Comparison of ENCODE assay signal across 22 mouse cellular contexts in genomic region chr13:47462148-47462547, GRCm38 (mm10).
"Had no signal": no experiment of that assay in that cellular context is flagged by ENCODE, and none has a peak within 500 bp of the region (broad histone marks: within the 10 kb centered on the region; RNA-seq: fewer than 3 reads in every experiment).

No protein-coding gene starts in this region.

- H3K9me3 ChIP-seq: limb, embryonic 12.5 days; limb, embryonic 15.5 days; midbrain, embryonic 12.5 days; stomach, embryonic 15.5 days had no signal

- H3K4me1 ChIP-seq: limb, embryonic 12.5 days; limb, embryonic 15.5 days; midbrain, embryonic 12.5 days; stomach, embryonic 15.5 days had no signal

- H3K9ac ChIP-seq: limb, embryonic 12.5 days; limb, embryonic 15.5 days; liver, embryonic 14.5 days; liver, postnatal 0 days; lung, embryonic 14.5 days; midbrain, embryonic 12.5 days; stomach, embryonic 15.5 days had no signal

- H3K27me3 ChIP-seq: limb, embryonic 12.5 days; limb, embryonic 15.5 days; midbrain, embryonic 12.5 days; stomach, embryonic 15.5 days had no signal

- H3K4me3 ChIP-seq: layer of hippocampus, adult 2 months; left cerebral cortex, adult 2 months; limb, embryonic 12.5 days; limb, embryonic 15.5 days; midbrain, embryonic 12.5 days; stomach, embryonic 15.5 days had no signal

- DNase-seq: kidney, adult 18-20 months; kidney, postnatal 25 days; layer of hippocampus, adult 9-11 months; left cerebral cortex, postnatal 4 days; liver, postnatal 0 days; lung, embryonic 14.5 days; right cerebral cortex, postnatal 25 days; spleen, adult 18-20 months; thymus, postnatal 25 days had no signal

- H3K4me2 ChIP-seq: limb, embryonic 12.5 days; limb, embryonic 15.5 days; liver, embryonic 11.5 days; lung, embryonic 14.5 days; midbrain, embryonic 12.5 days; stomach, embryonic 15.5 days had no signal

- ATAC-seq: inflammation-experienced regulatory T-cells, adult 6 months; intestine, embryonic 16.5 days; liver, postnatal 0 days; lung, postnatal 0 days had no signal

- H3K27ac ChIP-seq: kidney, postnatal 0 days; layer of hippocampus, adult 2 months; left cerebral cortex, adult 2 months; limb, embryonic 12.5 days; limb, embryonic 15.5 days; liver, embryonic 14.5 days; macrophage; midbrain, embryonic 12.5 days; stomach, embryonic 15.5 days had no signal

- H3K36me3 ChIP-seq: limb, embryonic 12.5 days; limb, embryonic 15.5 days; midbrain, embryonic 12.5 days; stomach, embryonic 15.5 days had no signal
